Mouse (Mus musculus): ENCODE measurements at regions not wholly inside any gene's neighbourhood (a gene's known extent, or its start where the extent isn't known, plus 50 kb on each side); places are given as distances from the start of the nearest gene placed in this dataset.

DNA sequence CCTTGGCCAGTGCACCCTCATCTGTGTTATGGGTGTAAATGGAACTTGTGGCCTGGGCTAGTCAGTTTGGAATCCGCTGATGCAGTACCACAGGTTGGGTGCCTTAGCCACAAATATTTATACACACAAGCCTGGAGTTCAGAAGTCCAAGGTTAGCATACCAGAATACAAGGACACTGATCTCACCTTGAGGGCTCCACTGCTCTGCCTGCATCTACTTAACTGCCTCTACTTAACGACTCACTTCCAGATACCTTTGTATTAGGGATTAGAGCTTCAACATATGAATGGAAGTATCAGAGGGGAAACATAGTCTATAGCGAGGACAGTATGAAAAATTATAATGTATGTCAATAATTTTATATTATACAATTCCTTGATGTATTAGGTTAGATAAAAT, 57.5 kb downstream of the Tmem174 start:
- DNase-seq (ENCODE audit: extremely low read depth, low read depth, low spot score) = no peak
- Histone ChIP-seq H3K27ac (replicated peaks; ENCODE audit: insufficient read depth, low read depth, low read length) (no peak overlapping the region), H3K4me3 (ENCODE audit: insufficient read depth, low read depth, low read length) (no peak overlapping the region), H3K36me3 (ENCODE audit: control insufficient read depth, insufficient read depth, low read length) (no peaks in the 10 kb centered on the region), H3K4me1 (ENCODE audit: control insufficient read depth, insufficient read depth, low read length) (no peaks in the 10 kb centered on the region; the same call in 1 of the 2 replicates), H3K79me2 (ENCODE audit: control insufficient read depth, insufficient read depth, low read length) (no peaks in the 10 kb centered on the region), H3K9ac (ENCODE audit: low read depth, low read length) (no peak overlapping the region), H3K27me3 (ENCODE audit: control insufficient read depth, insufficient read depth, low read length) (peaks cover 8% of the 10 kb centered on the region)
- 93% methylated on average over 3 of the region's 3 CpGs for WGBS
- TF ChIP-seq POLR2A (IDR thresholded peaks at IDR 0.05; ENCODE audit: extremely low read depth, insufficient read depth, low read length) = no peak

DNA sequence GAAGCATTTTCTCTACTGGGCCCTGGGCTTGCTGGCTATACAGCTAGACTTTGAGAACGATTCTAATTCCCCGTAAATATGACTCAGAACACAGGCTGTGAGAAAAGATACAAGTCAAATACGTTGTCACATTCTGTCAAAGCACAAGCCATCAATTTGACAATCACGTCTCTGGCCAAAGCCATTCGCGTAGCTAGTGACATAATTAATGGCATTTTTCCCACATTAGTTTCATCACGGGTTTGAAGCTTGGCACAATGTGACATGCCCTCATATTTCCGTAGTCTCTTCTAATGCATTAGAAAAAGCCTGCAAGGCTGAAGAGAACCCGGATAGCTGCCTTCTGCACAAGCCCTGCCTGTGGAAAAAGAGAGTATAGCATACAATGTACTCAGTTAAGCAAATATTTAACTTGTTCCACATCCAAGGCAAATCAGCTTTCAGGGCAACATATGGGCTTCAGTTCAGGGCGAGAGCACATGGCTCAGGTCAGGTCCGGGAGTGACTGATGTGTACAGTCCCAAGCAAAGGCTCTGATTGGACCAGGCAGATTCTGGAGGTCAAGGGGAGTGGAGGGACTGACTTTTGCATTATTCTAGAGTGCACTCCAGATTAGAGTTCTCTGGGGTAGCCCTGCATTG, 58.7 kb downstream of the Tmem174 start:
- no peak overlapping the region for H3K27ac ChIP-seq (replicated peaks; ENCODE audit: insufficient read depth, low read depth, low read length)

DNA sequence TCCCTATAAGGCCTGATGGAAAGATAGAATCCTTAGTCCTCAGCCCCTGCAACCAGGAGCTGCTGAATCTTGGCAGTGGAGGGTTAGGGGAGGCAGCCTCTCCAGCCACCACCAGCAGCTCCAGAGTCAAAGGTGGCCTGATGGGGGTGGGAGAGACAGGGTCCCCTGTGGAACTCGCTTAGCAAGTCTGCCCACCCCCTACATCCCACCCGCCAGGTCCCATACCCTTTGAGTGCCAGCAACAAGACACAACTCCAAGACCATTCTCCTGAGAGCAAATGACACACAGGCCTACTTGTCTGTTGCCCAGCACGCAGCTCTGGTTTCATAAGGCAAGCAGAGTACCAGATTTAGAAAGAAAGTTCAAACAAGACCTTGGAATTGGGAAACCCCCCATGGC, 61.1 kb downstream of the Tmem174 start:
- DNase-seq (ENCODE audit: extremely low read depth, low read depth, low spot score) = no peak
- WGBS = 83% methylated on average over 3 of the region's 3 CpGs
- no peaks in the 10 kb centered on the region for H3K79me2 ChIP-seq (ENCODE audit: control insufficient read depth, insufficient read depth, low read length)
- H3K36me3 ChIP-seq (ENCODE audit: control insufficient read depth, insufficient read depth, low read length) = no peaks in the 10 kb centered on the region
- no peaks in the 10 kb centered on the region; the same call in 1 of the 2 replicates for H3K4me1 ChIP-seq (ENCODE audit: control insufficient read depth, insufficient read depth, low read length)
- TF ChIP-seq CTCF (IDR thresholded peaks at IDR 0.05; ENCODE audit: low read depth, low read length) (no peak), POLR2A (IDR thresholded peaks at IDR 0.05; ENCODE audit: extremely low read depth, insufficient read depth, low read length) (no peak)
- H3K27ac ChIP-seq (replicated peaks; ENCODE audit: insufficient read depth, low read depth, low read length) = no peak overlapping the region
- H3K4me3 ChIP-seq (ENCODE audit: insufficient read depth, low read depth, low read length) = no peak overlapping the region
- peaks cover 28% of the 10 kb centered on the region for H3K27me3 ChIP-seq (ENCODE audit: control insufficient read depth, insufficient read depth, low read length)
- H3K9ac ChIP-seq (ENCODE audit: low read depth, low read length) = no peak overlapping the region

More for the DNA sequence above, 58.7 kb downstream of the Tmem174 start:
- TF ChIP-seq POLR2A (IDR thresholded peaks at IDR 0.05; ENCODE audit: extremely low read depth, insufficient read depth, low read length) (no peak), CTCF (IDR thresholded peaks at IDR 0.05; ENCODE audit: low read depth, low read length) (no peak)
- H3K4me1 ChIP-seq (ENCODE audit: control insufficient read depth, insufficient read depth, low read length) = no peaks in the 10 kb centered on the region; the same call in 1 of the 2 replicates
- no peak overlapping the region for H3K4me3 ChIP-seq (ENCODE audit: insufficient read depth, low read depth, low read length)
- no peak overlapping the region for H3K9ac ChIP-seq (ENCODE audit: low read depth, low read length)
- 19% methylated on average over 11 of the region's 11 CpGs for WGBS
- H3K36me3 ChIP-seq (ENCODE audit: control insufficient read depth, insufficient read depth, low read length) = no peaks in the 10 kb centered on the region
- H3K27me3 ChIP-seq (ENCODE audit: control insufficient read depth, insufficient read depth, low read length) = peaks cover 15% of the 10 kb centered on the region
- peak; percentile 20 for DNase-seq (ENCODE audit: extremely low read depth, low read depth, low spot score)
- no peaks in the 10 kb centered on the region for H3K79me2 ChIP-seq (ENCODE audit: control insufficient read depth, insufficient read depth, low read length)

DNA sequence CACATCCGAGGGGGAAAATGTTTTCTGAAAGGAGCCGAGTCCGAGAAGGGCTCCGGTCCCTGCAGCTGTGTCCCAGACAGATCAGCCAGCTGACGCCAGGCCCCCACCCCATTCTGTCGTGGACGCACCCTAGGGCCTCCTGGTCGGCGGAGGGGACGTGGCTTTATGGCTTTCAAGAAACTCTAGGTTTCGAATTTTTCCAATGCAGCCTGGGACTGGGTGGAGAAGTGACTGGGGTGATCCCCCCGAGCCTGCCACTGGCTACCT, 63.2 kb downstream of the Tmem174 start:
- H3K79me2 ChIP-seq (ENCODE audit: control insufficient read depth, insufficient read depth, low read length) = no peaks in the 10 kb centered on the region
- H3K4me3 ChIP-seq (ENCODE audit: insufficient read depth, low read depth, low read length) = no peak overlapping the region
- H3K36me3 ChIP-seq (ENCODE audit: control insufficient read depth, insufficient read depth, low read length) = no peaks in the 10 kb centered on the region
- no peaks in the 10 kb centered on the region; the same call in 1 of the 2 replicates for H3K4me1 ChIP-seq (ENCODE audit: control insufficient read depth, insufficient read depth, low read length)
- no peak for DNase-seq (ENCODE audit: extremely low read depth, low read depth, low spot score)
- TF ChIP-seq CTCF (IDR thresholded peaks at IDR 0.05; ENCODE audit: low read depth, low read length) = no peak
- no peak overlapping the region for H3K9ac ChIP-seq (ENCODE audit: low read depth, low read length)
- WGBS = 73% methylated on average over 12 of the region's 12 CpGs
- peaks cover 27% of the 10 kb centered on the region for H3K27me3 ChIP-seq (ENCODE audit: control insufficient read depth, insufficient read depth, low read length)
- H3K27ac ChIP-seq (replicated peaks; ENCODE audit: insufficient read depth, low read depth, low read length) = no peak overlapping the region

DNA sequence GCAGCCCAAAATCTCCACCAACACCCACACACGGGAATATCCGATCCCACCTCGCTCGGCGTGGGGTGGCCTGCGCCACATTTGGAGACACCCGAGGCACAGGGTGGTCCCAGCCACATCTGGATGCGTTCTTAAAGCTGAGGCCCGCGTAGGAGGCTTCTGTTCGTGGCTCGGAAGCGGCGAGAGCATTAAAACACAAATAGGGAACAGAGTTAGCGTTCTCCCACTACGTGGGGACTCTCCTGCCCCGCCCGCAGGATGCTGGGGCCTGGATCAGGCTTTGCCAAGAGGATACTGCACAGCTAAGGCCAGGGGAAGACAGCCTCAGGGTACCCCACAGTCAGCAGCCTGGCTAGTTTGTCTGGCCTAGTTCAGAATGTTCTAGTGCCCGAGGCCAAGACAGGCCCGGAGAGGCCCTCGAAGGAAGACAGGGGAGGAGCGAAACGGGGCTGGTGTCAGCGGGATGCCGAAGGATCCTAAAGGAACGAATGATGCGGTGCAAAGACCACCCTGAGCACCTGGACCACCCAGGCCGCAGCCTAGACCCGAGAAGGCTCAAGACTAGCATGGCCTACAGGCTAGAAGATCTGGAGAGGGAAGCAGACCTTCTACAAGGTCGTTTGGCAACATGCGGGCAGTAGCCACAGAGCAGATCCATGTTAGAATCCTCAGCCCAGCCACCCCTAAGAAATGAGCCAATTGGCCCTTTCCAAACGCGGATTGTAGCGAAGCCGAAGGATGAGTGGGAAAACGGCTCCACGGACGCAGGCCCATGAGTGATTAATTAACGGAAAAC, 63.8 kb downstream of the Tmem174 start:
- H3K27me3 ChIP-seq (ENCODE audit: control insufficient read depth, insufficient read depth, low read length) = peaks cover 27% of the 10 kb centered on the region
- 55% methylated on average over 39 of the region's 39 CpGs for WGBS
- no peak overlapping the region for H3K4me3 ChIP-seq (ENCODE audit: insufficient read depth, low read depth, low read length)

More for the DNA sequence above, 63.8 kb downstream of the Tmem174 start:
- Histone ChIP-seq H3K9ac (ENCODE audit: low read depth, low read length) (no peak overlapping the region), H3K27ac (replicated peaks; ENCODE audit: insufficient read depth, low read depth, low read length) (no peak overlapping the region), H3K79me2 (ENCODE audit: control insufficient read depth, insufficient read depth, low read length) (no peaks in the 10 kb centered on the region), H3K36me3 (ENCODE audit: control insufficient read depth, insufficient read depth, low read length) (no peaks in the 10 kb centered on the region), H3K4me1 (ENCODE audit: control insufficient read depth, insufficient read depth, low read length) (no peaks in the 10 kb centered on the region; the same call in 1 of the 2 replicates)
- TF ChIP-seq POLR2A (IDR thresholded peaks at IDR 0.05; ENCODE audit: extremely low read depth, insufficient read depth, low read length) = no peak
- TF ChIP-seq CTCF (IDR thresholded peaks at IDR 0.05; ENCODE audit: low read depth, low read length) = no peak
- no peak for DNase-seq (ENCODE audit: extremely low read depth, low read depth, low spot score)

Data from liver, adult 2 months (tissue).